Mouse (Mus musculus): ENCODE results near the gene Igfbp1. TPM values are rescaled to one million over a fixed set of nuclear protein-coding genes. Genes with fewer than 3 reads are reported as not detected.

Igfbp1 gene
- polyA plus RNA-seq, 1 experiment from 2014 or later, result 0.38 TPM

- no peaks in the 10 kb centered on the region for H3K9me3 ChIP-seq
- ATAC-seq (ENCODE audit: low read depth), result no peak
These were observed 27.9 kb upstream of the Igfbp1 start for GRCm38 (mm10) chr11:7169645-7170044.

GRCm38 (mm10) chr11:7173664-7174063 lies 23.9 kb upstream of the Igfbp1 start:
- no peak overlapping the region for H3K9ac ChIP-seq
- no peaks in the 10 kb centered on the region for H3K27me3 ChIP-seq
- peaks cover 22% of the 10 kb centered on the region for H3K36me3 ChIP-seq
- H3K27ac ChIP-seq (replicated peaks), result no peak overlapping the region
- 87% methylated on average over 6 of the region's 6 CpGs for WGBS
- no peak overlapping the region for H3K4me3 ChIP-seq
- no peak for ATAC-seq (ENCODE audit: low read depth)
- no peak overlapping the region for H3K4me2 ChIP-seq
- no peaks in the 10 kb centered on the region for H3K9me3 ChIP-seq
- H3K4me1 ChIP-seq (replicated peaks), result no peaks in the 10 kb centered on the region

More at GRCm38 (mm10) chr11:7169645-7170044, 27.9 kb upstream of the Igfbp1 start:
- no peaks in the 10 kb centered on the region for H3K27me3 ChIP-seq
- H3K9ac ChIP-seq, result no peak overlapping the region
- peaks cover 33% of the 10 kb centered on the region for H3K36me3 ChIP-seq
- no peak overlapping the region for H3K27ac ChIP-seq (replicated peaks)
- WGBS, result 100% methylated on average over 1 of the region's 1 CpGs
- no peak overlapping the region for H3K4me2 ChIP-seq
- H3K4me3 ChIP-seq, result no peak overlapping the region
- peaks cover 7% of the 10 kb centered on the region for H3K4me1 ChIP-seq (replicated peaks)

GRCm38 (mm10) chr11:7178724-7179123 lies 18.9 kb upstream of the Igfbp1 start:
- Histone ChIP-seq H3K27ac (replicated peaks) (no peak overlapping the region), H3K9me3 (no peaks in the 10 kb centered on the region), H3K4me2 (no peak overlapping the region), H3K4me1 (replicated peaks) (0 out of 2 replicates have a peak, but pooled peaks cover 4% of the 10 kb centered on the region), H3K9ac (no peak overlapping the region), H3K27me3 (no peaks in the 10 kb centered on the region), H3K36me3 (no peaks in the 10 kb centered on the region), H3K4me3 (no peak overlapping the region)
- ATAC-seq (ENCODE audit: low read depth), result no peak
- 74% methylated on average over 4 of the region's 4 CpGs for WGBS

- 100% methylated on average over 2 of the region's 2 CpGs for WGBS
- Histone ChIP-seq H3K4me2 (no peak overlapping the region), H3K27me3 (no peaks in the 10 kb centered on the region), H3K9me3 (no peaks in the 10 kb centered on the region), H3K36me3 (no peaks in the 10 kb centered on the region), H3K4me1 (replicated peaks) (peaks cover 8% of the 10 kb centered on the region; the same call in 1 of the 2 replicates), H3K27ac (replicated peaks) (no peak overlapping the region), H3K4me3 (no peak overlapping the region), H3K9ac (no peak overlapping the region)
- ATAC-seq (ENCODE audit: low read depth), result no peak
These were observed 18.3 kb upstream of the Igfbp1 start for GRCm38 (mm10) chr11:7179276-7179675.

GRCm38 (mm10) chr11:7182409-7183042 lies 15.1 kb upstream of the Igfbp1 start:
- no peak overlapping the region for H3K27ac ChIP-seq (replicated peaks)
- H3K4me3 ChIP-seq, result no peak overlapping the region
- no peak overlapping the region for H3K9ac ChIP-seq
- WGBS, result 39% methylated on average over 8 of the region's 8 CpGs
- ATAC-seq (ENCODE audit: low read depth), result peak; percentile 65; the same call in 1 of the 2 replicates
- no peaks in the 10 kb centered on the region for H3K27me3 ChIP-seq
- no peak overlapping the region for H3K4me2 ChIP-seq
- H3K4me1 ChIP-seq (replicated peaks), result peaks cover 14% of the 10 kb centered on the region; the same call in 1 of the 2 replicates
- H3K36me3 ChIP-seq, result no peaks in the 10 kb centered on the region
- no peaks in the 10 kb centered on the region for H3K9me3 ChIP-seq

DNA sequence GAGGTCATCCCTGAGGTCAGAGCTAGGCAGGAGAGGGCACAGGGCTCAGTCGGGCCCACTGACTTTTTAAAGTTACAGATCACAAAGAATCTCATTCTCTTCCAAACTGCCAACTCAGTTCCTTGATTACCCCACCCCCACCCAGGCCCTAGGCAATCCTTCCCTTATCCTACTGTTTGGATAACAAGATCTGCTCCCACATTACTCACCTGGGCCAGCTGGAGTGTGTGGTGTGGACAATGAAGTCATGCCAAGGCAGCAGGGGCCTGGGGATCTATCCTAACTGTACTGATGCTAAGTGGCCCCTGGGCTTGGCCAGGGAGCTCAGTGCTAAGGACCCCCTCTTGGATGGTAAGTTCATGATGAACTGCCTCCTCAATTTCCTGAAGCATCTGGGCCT lies 13.2 kb upstream of the Igfbp1 start:
- WGBS, result 39% methylated on average over 1 of the region's 1 CpGs
- no peak overlapping the region for H3K27ac ChIP-seq (replicated peaks)
- H3K27me3 ChIP-seq, result no peaks in the 10 kb centered on the region
- no peak overlapping the region for H3K9ac ChIP-seq
- no peaks in the 10 kb centered on the region for H3K9me3 ChIP-seq
- H3K36me3 ChIP-seq, result no peaks in the 10 kb centered on the region
- no peak overlapping the region for H3K4me3 ChIP-seq
- H3K4me1 ChIP-seq (replicated peaks), result peaks cover 14% of the 10 kb centered on the region; the same call in 1 of the 2 replicates
- no peak overlapping the region for H3K4me2 ChIP-seq
- no peak for ATAC-seq (ENCODE audit: low read depth)

- H3K27me3 ChIP-seq, result no peaks in the 10 kb centered on the region
- 76% methylated on average over 8 of the region's 8 CpGs for WGBS
- no peak overlapping the region for H3K4me2 ChIP-seq
- peaks cover 14% of the 10 kb centered on the region; the same call in 1 of the 2 replicates for H3K4me1 ChIP-seq (replicated peaks)
- no peak for ATAC-seq (ENCODE audit: low read depth)
- no peaks in the 10 kb centered on the region for H3K9me3 ChIP-seq
- no peak overlapping the region for H3K27ac ChIP-seq (replicated peaks)
- no peak overlapping the region for H3K9ac ChIP-seq
- H3K36me3 ChIP-seq, result no peaks in the 10 kb centered on the region
- no peak overlapping the region for H3K4me3 ChIP-seq
These were observed 10.1 kb upstream of the Igfbp1 start for GRCm38 (mm10) chr11:7187472-7187871.

DNA sequence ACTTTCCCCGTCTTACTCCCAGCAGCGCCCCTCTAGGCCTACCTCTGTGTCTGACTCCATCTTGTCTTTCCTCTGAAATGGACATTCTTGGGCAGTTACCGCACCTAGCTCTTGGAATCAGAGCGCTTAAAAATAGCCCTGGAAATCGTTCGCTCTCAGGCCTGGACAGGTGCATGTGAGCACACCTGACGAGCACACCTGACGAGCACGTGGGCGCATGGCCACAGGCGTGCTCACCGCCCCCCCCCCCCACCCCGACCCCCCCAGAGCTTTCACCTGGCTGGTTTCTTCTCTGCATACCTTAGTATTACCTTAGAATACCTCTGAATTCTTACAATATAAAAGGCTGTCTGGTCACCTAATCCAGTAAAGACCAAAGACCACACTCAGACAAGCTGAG lies 9.1 kb upstream of the Igfbp1 start, which contains the start of gene Gm11985:
Gene Gm11985, minus strand, starts transcription at position 101 of the 400 bp plus-strand sequence.
- Histone ChIP-seq H3K27ac (replicated peaks) (no peak within 1 kb of the TSS), H3K9me3 (no peaks in the 10 kb centered on the region), H3K4me3 (no peak within 1 kb of the TSS), H3K9ac (no peak within 1 kb of the TSS), H3K36me3 (no peaks in the 10 kb centered on the region), H3K4me2 (no peak within 1 kb of the TSS), H3K27me3 (no peaks in the 10 kb centered on the region), H3K4me1 (replicated peaks) (peaks cover 10% of the 10 kb centered on the region; the same call in 1 of the 2 replicates)
- WGBS, result 91% methylated on average over 13 of the region's 13 CpGs
- no peak for ATAC-seq (ENCODE audit: low read depth)

- Histone ChIP-seq H3K4me1 (replicated peaks) (peaks cover 6% of the 10 kb centered on the region), H3K4me3 (no peak overlapping the region), H3K9ac (no peak overlapping the region), H3K9me3 (no peaks in the 10 kb centered on the region), H3K36me3 (no peaks in the 10 kb centered on the region), H3K27me3 (no peaks in the 10 kb centered on the region), H3K4me2 (no peak overlapping the region), H3K27ac (replicated peaks) (no peak overlapping the region)
- WGBS, result 67% methylated on average over 6 of the region's 6 CpGs
- ATAC-seq (ENCODE audit: low read depth), result no peak
These were observed 4.9 kb upstream of the Igfbp1 start for GRCm38 (mm10) chr11:7192710-7193109.

- H3K36me3 ChIP-seq, result no peaks in the 10 kb centered on the region
- H3K9ac ChIP-seq, result no peak overlapping the region
- peaks cover 6% of the 10 kb centered on the region for H3K4me1 ChIP-seq (replicated peaks)
- H3K9me3 ChIP-seq, result no peaks in the 10 kb centered on the region
- no peak for ATAC-seq (ENCODE audit: low read depth)
- WGBS, result 77% methylated on average over 9 of the region's 9 CpGs
- no peak overlapping the region for H3K27ac ChIP-seq (replicated peaks)
- no peak overlapping the region for H3K4me2 ChIP-seq
- no peak overlapping the region for H3K4me3 ChIP-seq
- no peaks in the 10 kb centered on the region for H3K27me3 ChIP-seq
These were observed 4.4 kb upstream of the Igfbp1 start for GRCm38 (mm10) chr11:7193134-7193533.

- Histone ChIP-seq H3K4me2 (no peak overlapping the region), H3K9ac (no peak overlapping the region), H3K27me3 (no peaks in the 10 kb centered on the region), H3K9me3 (no peaks in the 10 kb centered on the region), H3K36me3 (no peaks in the 10 kb centered on the region), H3K4me3 (no peak overlapping the region), H3K4me1 (replicated peaks) (peaks cover 6% of the 10 kb centered on the region), H3K27ac (replicated peaks) (no peak overlapping the region)
- 94% methylated on average over 10 of the region's 10 CpGs for WGBS
- no peak for ATAC-seq (ENCODE audit: low read depth)
These were observed 2.9 kb upstream of the Igfbp1 start for GRCm38 (mm10) chr11:7194432-7195311.

- Histone ChIP-seq H3K27ac (replicated peaks) (no peak overlapping the region), H3K36me3 (no peaks in the 10 kb centered on the region), H3K4me3 (no peak overlapping the region), H3K4me2 (no peak overlapping the region), H3K9me3 (no peaks in the 10 kb centered on the region), H3K4me1 (replicated peaks) (peaks cover 6% of the 10 kb centered on the region), H3K9ac (no peak overlapping the region), H3K27me3 (no peaks in the 10 kb centered on the region)
- ATAC-seq (ENCODE audit: low read depth), result no peak
- 92% methylated on average over 4 of the region's 4 CpGs for WGBS
These were observed 2.3 kb upstream of the Igfbp1 start for GRCm38 (mm10) chr11:7195312-7195685.

Measured in neural tube, embryonic 13.5 days (tissue).